Mouse (Mus musculus) liver, adult 2 months (tissue): ENCODE results near the gene Gnb1.

ENCODE experiments used
- CTCF ChIP-seq: fragments of 200-500 bp; IDR thresholded peaks from 2 replicates; pipeline ENCODE4 v1.5.1; 2011; ENCODE audit warnings: low read depth, low read length, control low read depth
- POLR2A ChIP-seq: fragments of 200-500 bp; IDR thresholded peaks from 2 replicates; pipeline ENCODE4 v1.6.1; 2011; ENCODE audit warnings: low read length, control low read depth; ENCODE audit not compliant: insufficient read depth; ENCODE audit errors: extremely low read depth

DNA sequence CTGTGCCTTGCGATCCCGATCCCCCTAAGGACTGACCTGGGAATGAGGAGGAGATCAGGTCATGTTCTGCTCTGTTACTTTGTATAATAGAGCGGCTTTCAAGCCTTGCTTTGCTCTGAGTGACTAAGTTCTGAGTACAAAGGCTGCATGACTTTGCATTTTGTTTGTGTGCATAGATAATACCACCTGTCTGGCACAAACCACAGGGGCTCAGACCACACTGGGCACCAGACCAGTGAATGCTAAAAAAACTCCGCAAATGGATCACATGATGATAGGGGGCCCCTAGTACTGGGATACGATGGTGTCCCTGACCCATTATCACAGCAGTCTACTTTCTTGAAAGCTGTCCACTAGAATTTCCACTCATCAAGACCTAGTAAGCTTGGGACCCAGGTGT lies 105.4 kb downstream of the Gnb1 start:
- TF ChIP-seq POLR2A = no peak
- TF ChIP-seq CTCF = no peak
